9 mouse cellular contexts compared by ENCODE assay signal in genomic region chr17:80772545-80773453, GRCm38 (mm10). TPM values are rescaled to one million over a fixed set of nuclear protein-coding genes. Genes with fewer than 3 reads are reported as not detected.
DNase-seq lines count a peak whose midpoint lies in the region; ATAC-seq and TF ChIP-seq lines count a peak whose summit lies in the region.
"Had no signal": no experiment of that assay in that cellular context is flagged by ENCODE, and none has a peak within 500 bp of the region (broad histone marks: within the 10 kb centered on the region; RNA-seq: fewer than 3 reads in every experiment).

No protein-coding gene starts in this region.

- H3K4me3 ChIP-seq in forebrain, postnatal 0 days (ENCODE audit: low read depth, low read length), result no peak overlapping the region
- H3K4me3 ChIP-seq in forebrain, embryonic 12.5 days (replicated peaks), result no peak overlapping the region
- H3K4me3 ChIP-seq in limb, embryonic 14.5 days (replicated peaks; ENCODE audit: low read length), result no peak overlapping the region
- no peak overlapping the region for H3K4me3 ChIP-seq in midbrain, embryonic 10.5 days
- H3K4me3 ChIP-seq in kidney, adult 2 months (ENCODE audit: insufficient read depth, low read depth, low read length), result no peak overlapping the region

- no peak overlapping the region for H3K4me2 ChIP-seq in forebrain, postnatal 0 days (ENCODE audit: low read depth)
- no peak overlapping the region for H3K4me2 ChIP-seq in forebrain, embryonic 12.5 days
- H3K4me2 ChIP-seq in limb, embryonic 14.5 days (replicated peaks; ENCODE audit: low read depth, low read length, severe bottlenecking), result no peak overlapping the region

- H3K27ac ChIP-seq in forebrain, postnatal 0 days (ENCODE audit: low read depth, low read length), result no peak overlapping the region
- no peak overlapping the region for H3K27ac ChIP-seq in forebrain, embryonic 12.5 days
- H3K27ac ChIP-seq in limb, embryonic 14.5 days (replicated peaks; ENCODE audit: low read depth, low read length), result no peak overlapping the region
- H3K27ac ChIP-seq in midbrain, embryonic 10.5 days (replicated peaks), result no peak overlapping the region
- H3K27ac ChIP-seq in kidney, adult 2 months (ENCODE audit: insufficient read depth, low read depth, low read length), result no peak overlapping the region

- no peak for TF ChIP-seq CTCF in forebrain, postnatal 0 days (IDR thresholded peaks at IDR 0.05; ENCODE audit: low read depth)
- TF ChIP-seq CTCF in kidney, adult 2 months (conservative IDR thresholded peaks at IDR 0.05; ENCODE audit: insufficient read depth, insufficient read length, low read depth, low read length), result no peak

- no peaks in the 10 kb centered on the region for H3K27me3 ChIP-seq in forebrain, postnatal 0 days (ENCODE audit: insufficient read depth, low read length)
- H3K27me3 ChIP-seq in forebrain, embryonic 12.5 days, result no peaks in the 10 kb centered on the region
- H3K27me3 ChIP-seq in limb, embryonic 14.5 days (ENCODE audit: control insufficient read depth, insufficient read depth, low read length), result no peaks in the 10 kb centered on the region
- H3K27me3 ChIP-seq in midbrain, embryonic 10.5 days (ENCODE audit: low read depth, poor library complexity, severe bottlenecking), result no peaks in the 10 kb centered on the region
- H3K27me3 ChIP-seq in kidney, adult 2 months (replicated peaks; ENCODE audit: control insufficient read depth, insufficient read depth, low read length), result no peaks in the 10 kb centered on the region

- no peaks in the 10 kb centered on the region for H3K9me3 ChIP-seq in forebrain, postnatal 0 days (ENCODE audit: low read length)
- H3K9me3 ChIP-seq in forebrain, embryonic 12.5 days, result no peaks in the 10 kb centered on the region
- peaks cover 4% of the 10 kb centered on the region for H3K9me3 ChIP-seq in limb, embryonic 14.5 days (ENCODE audit: control insufficient read depth, low read length)
- H3K9me3 ChIP-seq in midbrain, embryonic 10.5 days (replicated peaks), result peaks cover 6% of the 10 kb centered on the region; the same call in 1 of the 2 replicates

- 39% methylated on average over 14 of the region's 14 CpGs for WGBS in forebrain, postnatal 0 days
- WGBS in forebrain, embryonic 12.5 days, result 74% methylated on average over 14 of the region's 14 CpGs
- WGBS in limb, embryonic 14.5 days, result 52% methylated on average over 14 of the region's 14 CpGs
- WGBS in midbrain, embryonic 10.5 days, result 81% methylated on average over 14 of the region's 14 CpGs
- WGBS in kidney, adult 2 months, result 40% methylated on average over 14 of the region's 14 CpGs

- H3K9ac ChIP-seq in forebrain, postnatal 0 days, result no peak overlapping the region
- H3K9ac ChIP-seq in forebrain, embryonic 12.5 days, result no peak overlapping the region
- H3K9ac ChIP-seq in limb, embryonic 14.5 days (ENCODE audit: low read depth, low read length, severe bottlenecking), result no peak overlapping the region

- no peaks in the 10 kb centered on the region for H3K4me1 ChIP-seq in forebrain, postnatal 0 days (ENCODE audit: insufficient read depth)
- no peaks in the 10 kb centered on the region for H3K4me1 ChIP-seq in forebrain, embryonic 12.5 days
- peaks cover 8% of the 10 kb centered on the region; the same call in 1 of the 2 replicates for H3K4me1 ChIP-seq in limb, embryonic 14.5 days (ENCODE audit: control insufficient read depth, insufficient read depth, low read length)
- no peaks in the 10 kb centered on the region for H3K4me1 ChIP-seq in midbrain, embryonic 10.5 days
- peaks cover 7% of the 10 kb centered on the region; the same call in 1 of the 2 replicates for H3K4me1 ChIP-seq in kidney, adult 2 months (ENCODE audit: control insufficient read depth, insufficient read depth, low read length)

- peak; percentile 61; the same call in 1 of the 2 replicates for ATAC-seq in forebrain, postnatal 0 days
- no peak for ATAC-seq in forebrain, embryonic 12.5 days (ENCODE audit: low FRiP score)
- ATAC-seq in limb, embryonic 14.5 days (ENCODE audit: low FRiP score, low read depth), result no peak

- no peak for TF ChIP-seq POLR2A in limb, embryonic 14.5 days (IDR thresholded peaks at IDR 0.05; ENCODE audit: borderline replicate concordance, extremely low read depth, insufficient read depth, insufficient read length)
- no peak for TF ChIP-seq POLR2A in kidney, adult 2 months (IDR thresholded peaks at IDR 0.05; ENCODE audit: low read depth, low read length)

- H3K36me3 ChIP-seq in forebrain, postnatal 0 days (ENCODE audit: insufficient read depth), result no peaks in the 10 kb centered on the region
- no peaks in the 10 kb centered on the region for H3K36me3 ChIP-seq in forebrain, embryonic 12.5 days (replicated peaks)
- no peaks in the 10 kb centered on the region for H3K36me3 ChIP-seq in limb, embryonic 14.5 days (ENCODE audit: control insufficient read depth, insufficient read depth, low read length)
- no peaks in the 10 kb centered on the region for H3K36me3 ChIP-seq in midbrain, embryonic 10.5 days
- no peaks in the 10 kb centered on the region for H3K36me3 ChIP-seq in kidney, adult 2 months (ENCODE audit: control insufficient read depth, insufficient read depth, low read length)

- peak; percentile 47 for DNase-seq in forebrain, postnatal 0 days
- DNase-seq in right cerebral cortex, postnatal 10 days (ENCODE audit: low spot score in 2 of 2), result peak; percentile 33 to 56
- no peak for DNase-seq in right cerebral cortex, postnatal 4 days
- peak; percentile 48 for DNase-seq in limb, embryonic 14.5 days (ENCODE audit: low spot score)
- peak; percentile 4 to 17 for DNase-seq in thymus, postnatal 10 days (ENCODE audit: low spot score in 2 of 2)
- no peak for DNase-seq in midbrain, embryonic 10.5 days (ENCODE audit: low spot score)
- DNase-seq in kidney, adult 2 months, result no peak
- DNase-seq: liver had no signal

RNA-seq across cellular contexts. Expression of gene Map4k3, which starts 44.5 kb away (rescaled TPM):
- total RNA-seq in forebrain, postnatal 0 days (2014; rRNA removed), result 62.9 and 76.9 TPM in 2 replicates
- polyA plus RNA-seq in forebrain, postnatal 0 days (2015; fragmentation: Nextera tagmentation; extraction: Ambion mirVana), result 15.0 and 17.9 TPM in 2 replicates
- polyA plus RNA-seq in forebrain, embryonic 12.5 days (2016; fragmentation: Nextera tagmentation; extraction: Ambion mirVana), result 29.4 and 34.1 TPM in 2 replicates
- 50.2 and 52.8 TPM in 2 replicates for polyA plus RNA-seq in limb, embryonic 14.5 days (2012; rRNA removed)
- 42.2 and 42.6 TPM in 2 replicates for polyA plus RNA-seq in limb, embryonic 14.5 days (2014; fragmentation: Nextera tagmentation; extraction: Ambion mirVana)
- 14.1 and 17.6 TPM in 2 replicates for polyA plus RNA-seq in midbrain, embryonic 10.5 days (2016; fragmentation: Nextera tagmentation; extraction: Ambion mirVana)
- 16.4 and 19.4 TPM in 2 replicates for polyA plus RNA-seq in kidney, adult 2 months (2012; rRNA removed)

Comparison
In these comparisons a context has a peak if more than half of its experiments do, and no peak if none do; other contexts are left out.
1. DNase-seq: peak in forebrain, postnatal 0 days (single experiment), right cerebral cortex, postnatal 10 days (2 of 2), limb, embryonic 14.5 days (single experiment) and thymus, postnatal 10 days (2 of 2); none in right cerebral cortex, postnatal 4 days (single experiment), midbrain, embryonic 10.5 days (single experiment) and kidney, adult 2 months (single experiment).